Mouse (Mus musculus) left cerebral cortex, postnatal 10 days (tissue): ENCODE results near the gene Gm5767. TPM values are rescaled to one million over a fixed set of nuclear protein-coding genes. Genes with fewer than 3 reads are reported as not detected.

ENCODE experiments used
- DNase-seq, 2 experiments: peaks; one replicate each; pipeline ENCODE4 v3.0.0; 2021 to 2022; ENCODE audit warnings: low spot score in 2 of 2, mixed read lengths in 1 of 2; ENCODE audit errors: extremely low spot score in 1 of 2
- intact Hi-C: fragments of 180-260 bp; cut with DNase I; formaldehyde crosslinking; loops from one replicate; pipeline ENCODE4 v1.15.1; 2025
- total RNA-seq, 2 experiments: library from RNA; stranded (reverse); gene quantifications; 2 replicates each; pipeline ENCODE4 v1.2.3; 2021

Gm5767 gene
- total RNA-seq: not detected

DNA sequence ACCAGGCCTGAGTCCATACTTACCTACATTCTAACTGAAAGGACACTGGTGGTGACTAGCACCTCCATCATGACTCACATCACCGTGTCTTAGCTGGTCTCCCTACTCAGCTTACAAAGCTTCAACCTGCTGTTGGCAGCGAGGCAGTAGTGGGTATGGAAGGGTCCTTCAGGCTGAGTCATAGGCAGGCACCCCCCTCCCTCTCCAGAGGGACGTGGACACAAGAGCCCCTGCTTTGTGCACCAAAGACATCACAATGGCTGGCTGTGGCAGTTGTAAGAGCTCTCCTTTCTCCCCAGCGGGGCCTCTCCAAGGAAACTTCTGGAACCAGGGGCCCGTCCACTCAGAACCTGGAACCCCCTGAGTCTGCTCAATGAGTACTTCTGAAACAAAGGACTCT is at the start of gene Gm5767:
TSS of gene Gm5767 (plus strand) at position 301 of the 400 bp plus-strand sequence.
- intact Hi-C loops: no loop called here

GRCm38 (mm10) chr16:8631428-8631827 is 49.1 kb upstream of the Gm5767 start:
- intact Hi-C loops: no loop called here
- DNase-seq: no peak

More for the DNA sequence above, at the start of gene Gm5767:
- DNase-seq: no peak

GRCm38 (mm10) chr16:8636867-8637216 is 43.7 kb upstream of the Gm5767 start:
- intact Hi-C loops: loop anchor here (5.0 kb wide), 1 partner anchor 145 kb away; no protein-coding TSS in a partner anchor
- DNase-seq: no peak

DNA sequence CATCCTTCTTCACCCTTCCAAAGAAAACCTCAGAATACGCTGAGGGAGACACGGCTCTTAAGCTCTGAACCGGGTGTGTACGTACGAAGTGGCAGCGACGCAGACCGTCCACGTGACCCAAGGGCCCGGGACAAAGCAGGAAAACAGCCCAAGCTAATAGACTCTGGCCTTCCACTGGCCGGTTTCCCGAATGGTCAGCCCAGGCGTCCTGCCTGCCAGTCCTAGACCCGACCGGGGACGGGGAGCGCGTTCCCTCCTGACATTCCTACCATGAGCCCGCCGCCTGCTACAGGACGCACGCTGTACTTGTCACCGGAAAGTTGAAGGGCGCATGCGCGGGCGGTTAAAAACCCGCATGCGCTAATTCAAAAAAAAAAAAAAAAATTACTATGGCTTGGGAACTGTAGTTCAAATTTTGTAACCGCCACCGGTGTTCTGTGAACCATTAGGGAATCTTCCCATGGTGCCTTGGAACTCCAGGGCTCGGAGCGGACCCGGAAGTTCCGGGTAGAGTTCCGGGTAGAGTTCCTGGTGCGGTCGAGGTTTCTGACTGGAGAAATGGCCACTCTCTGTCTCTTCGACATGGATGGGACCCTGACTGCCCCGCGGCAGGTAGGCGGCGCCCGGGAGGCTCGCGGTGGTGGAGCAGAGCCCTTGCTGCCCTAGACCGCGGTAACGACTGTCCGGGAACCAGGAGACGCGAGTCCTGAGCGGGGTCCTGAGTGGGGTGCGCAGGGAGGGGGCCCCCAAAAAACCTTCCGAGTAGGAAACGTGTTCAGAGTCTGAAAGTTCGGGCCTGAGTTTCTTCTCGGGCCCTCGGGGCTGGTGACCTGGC is 43.1 kb upstream of the Gm5767 start, which contains the start of the genes Pmm2 and Tmem186:
TSS of gene Pmm2 (plus strand) at position 458 of the 835 bp plus-strand sequence.
TSS of gene Tmem186 (minus strand) at position 496 of the 835 bp plus-strand sequence.
- intact Hi-C loops: loop anchor here (5.0 kb wide), 1 partner anchor 145 kb away; no protein-coding TSS in a partner anchor
- peak; percentile 88 to 91 for DNase-seq

GRCm38 (mm10) chr16:8638131-8638530 is 42.4 kb upstream of the Gm5767 start:
- DNase-seq: no peak
- intact Hi-C loops: loop anchor here (5.0 kb wide), 1 partner anchor 146 kb away; no protein-coding TSS in a partner anchor

DNA sequence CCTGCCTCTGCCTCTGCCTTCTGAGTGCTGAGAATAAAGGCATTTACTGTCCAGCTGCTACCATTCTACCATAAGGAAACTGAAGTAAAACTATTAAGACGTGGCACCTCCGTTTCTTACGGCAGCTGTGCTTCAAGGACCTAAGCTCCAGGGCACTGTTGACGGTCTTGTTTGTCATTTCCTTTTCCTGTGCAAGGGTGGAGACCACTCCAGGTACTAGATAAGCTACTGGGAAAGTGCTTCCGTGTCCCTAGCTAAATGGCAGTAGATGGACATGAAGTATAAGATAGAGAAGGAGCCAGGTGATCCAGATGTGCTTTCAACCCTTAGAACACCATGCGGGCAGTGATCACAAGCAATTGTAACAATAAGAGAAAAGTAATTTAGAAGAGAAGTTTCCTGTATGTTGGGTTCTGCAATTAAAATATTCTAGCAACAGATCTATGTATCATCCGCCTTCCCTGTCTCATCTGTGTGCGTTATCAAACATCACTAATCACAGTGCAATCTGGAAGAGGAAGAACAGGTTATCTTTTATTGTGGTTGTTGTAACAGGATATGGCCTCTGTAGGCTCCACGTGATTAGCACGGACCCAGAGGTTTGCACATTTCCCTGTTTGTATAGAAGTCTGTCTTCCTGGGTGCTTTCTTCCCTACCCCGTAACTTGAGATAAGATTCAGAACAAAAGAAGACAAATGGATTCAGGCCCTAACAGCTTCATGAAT is 40.9 kb upstream of the Gm5767 start:
- intact Hi-C loops: loop anchor here (5.0 kb wide), 1 partner anchor 147 kb away; no protein-coding TSS in a partner anchor
- no peak for DNase-seq

DNA sequence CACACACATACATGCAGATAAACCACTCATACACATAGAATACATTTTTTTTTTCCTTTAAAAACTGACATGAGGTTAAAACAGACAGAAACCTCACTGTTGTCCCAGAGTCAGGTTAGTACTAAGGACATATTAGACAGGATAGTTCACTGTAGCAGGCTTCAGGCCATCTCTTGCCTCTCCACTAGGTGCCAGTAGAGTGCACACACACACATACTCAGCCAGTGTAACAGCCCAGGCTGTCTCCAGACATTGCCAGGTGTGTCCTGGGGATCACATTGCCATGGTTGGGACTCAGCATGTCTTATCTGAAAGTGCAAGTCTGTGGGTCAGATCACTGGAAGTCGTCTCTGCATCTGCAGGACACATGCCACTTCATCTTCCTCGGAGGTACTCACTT is 36.7 kb upstream of the Gm5767 start:
- no peak for DNase-seq
- intact Hi-C loops: no loop called here

DNA sequence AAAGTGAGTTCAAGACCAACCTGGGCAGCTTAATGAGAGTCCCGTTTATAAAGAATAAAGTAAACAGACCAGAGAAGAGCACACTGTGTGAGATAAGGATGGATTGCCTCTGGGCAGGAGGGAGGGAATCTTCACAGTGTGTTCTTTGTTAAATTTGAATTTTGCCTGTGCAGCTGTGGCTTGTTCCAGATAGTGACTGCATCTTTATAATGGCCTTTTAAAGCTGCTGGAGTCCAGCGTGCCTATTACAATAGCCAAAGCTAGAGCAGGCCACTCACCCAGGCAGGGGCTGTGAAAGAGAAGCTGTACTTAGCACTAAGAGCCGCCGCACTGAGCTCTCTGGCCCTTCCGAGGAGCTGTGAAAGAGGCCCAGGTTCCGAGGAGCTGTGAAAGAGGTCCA is 35.0 kb upstream of the Gm5767 start:
- DNase-seq: no peak
- intact Hi-C loops: no loop called here

DNA sequence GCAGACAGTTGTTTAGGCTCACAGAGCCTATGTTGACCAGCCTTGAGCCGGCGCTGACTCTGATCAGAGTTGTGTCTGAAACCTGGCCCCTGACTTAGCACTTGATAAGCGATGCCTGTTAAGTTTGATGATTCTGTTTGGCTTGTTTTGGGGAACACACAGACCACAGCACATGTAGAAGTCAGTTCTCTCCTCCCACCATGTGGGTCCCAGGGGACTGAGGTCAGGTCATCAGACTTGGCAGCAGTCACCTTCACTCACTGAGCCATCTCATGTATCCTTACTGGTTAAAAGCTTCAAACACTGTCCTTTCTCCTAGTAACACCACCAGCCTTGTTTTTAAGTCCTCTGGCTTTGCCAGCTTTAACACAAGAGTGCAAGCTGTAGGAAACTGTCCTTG is 30.6 kb upstream of the Gm5767 start:
- intact Hi-C loops: no loop called here
- no peak for DNase-seq

- no peak for DNase-seq
- intact Hi-C loops: no loop called here
Observed at GRCm38 (mm10) chr16:8655108-8655507, 25.5 kb upstream of the Gm5767 start.

DNA sequence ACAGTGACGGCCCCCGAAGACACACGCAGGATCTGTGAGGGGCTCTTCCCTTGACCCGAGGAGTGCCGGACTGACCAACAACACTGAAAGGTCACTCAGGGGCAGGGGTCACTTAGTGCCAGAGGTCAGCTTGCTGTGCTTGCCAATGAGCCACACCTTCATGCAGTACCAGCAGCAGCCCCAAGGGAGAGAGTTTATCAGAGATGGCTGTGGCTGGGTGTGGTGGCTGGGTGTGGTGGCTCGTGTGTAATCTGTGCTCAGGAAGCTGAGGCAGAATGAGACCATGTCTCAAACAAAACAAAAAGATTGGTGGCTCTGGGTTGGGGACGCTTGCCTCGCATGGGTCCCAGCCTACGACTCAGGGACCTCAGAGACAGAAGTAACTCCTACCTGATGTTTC is 25.0 kb upstream of the Gm5767 start:
- intact Hi-C loops: no loop called here
- DNase-seq: no peak

- intact Hi-C loops: no loop called here
- no peak for DNase-seq
Observed at GRCm38 (mm10) chr16:8656256-8656655, 24.3 kb upstream of the Gm5767 start.

- intact Hi-C loops: no loop called here
- no peak for DNase-seq
Observed at GRCm38 (mm10) chr16:8658349-8658748, 22.2 kb upstream of the Gm5767 start.

- no peak for DNase-seq
- intact Hi-C loops: no loop called here
Observed at GRCm38 (mm10) chr16:8658764-8659163, 21.8 kb upstream of the Gm5767 start.

DNA sequence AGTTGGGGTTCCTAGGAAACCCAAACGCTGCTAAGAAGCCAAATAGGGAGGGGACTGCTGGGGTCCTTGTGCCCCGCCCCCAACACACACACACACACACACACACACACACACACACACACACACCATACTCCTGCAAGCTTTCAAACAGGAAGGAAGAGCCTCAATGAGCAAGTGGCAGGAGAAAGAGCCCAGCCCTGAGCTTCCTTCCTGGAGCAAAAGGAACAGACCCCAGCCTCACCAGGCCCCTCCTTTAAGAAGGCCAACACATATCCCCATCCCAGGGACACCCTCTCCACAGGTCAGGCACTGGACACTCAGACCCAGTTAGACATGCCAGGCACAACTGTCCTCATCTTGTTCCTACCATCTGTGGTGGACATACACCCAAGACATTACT is 17.5 kb upstream of the Gm5767 start:
- intact Hi-C loops: no loop called here
- DNase-seq: no peak

- intact Hi-C loops: no loop called here
- no peak for DNase-seq
Observed at GRCm38 (mm10) chr16:8663606-8664539, 16.7 kb upstream of the Gm5767 start.

DNA sequence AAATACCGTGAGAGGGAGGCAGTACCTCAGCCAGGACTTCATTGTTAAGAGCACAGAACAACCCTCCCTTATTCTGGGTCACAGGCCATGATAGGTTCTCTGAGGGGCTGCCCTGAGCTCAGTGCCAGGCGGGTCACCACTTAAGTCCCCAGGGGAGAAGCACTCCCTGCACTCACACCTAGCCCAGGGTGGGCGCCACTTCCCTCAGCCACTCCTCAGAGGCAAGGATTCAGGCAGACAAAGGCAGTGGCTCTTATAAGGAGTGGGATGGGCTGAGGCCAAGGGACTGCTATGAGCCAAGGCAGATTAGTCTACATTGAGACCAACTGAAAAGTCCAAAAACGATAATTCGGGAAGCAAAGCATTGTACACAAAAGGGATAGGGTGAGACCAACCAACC is 15.2 kb upstream of the Gm5767 start:
- intact Hi-C loops: no loop called here

GRCm38 (mm10) chr16:8666452-8666851 is 14.1 kb upstream of the Gm5767 start:
- intact Hi-C loops: no loop called here
- DNase-seq: no peak

More for the DNA sequence above, 15.2 kb upstream of the Gm5767 start:
- no peak for DNase-seq

- intact Hi-C loops: no loop called here
- DNase-seq: no peak
Observed at GRCm38 (mm10) chr16:8667261-8667660, 13.3 kb upstream of the Gm5767 start.
